Comparison of ENCODE assay signal across 17 mouse cellular contexts in the genomic region with DNA sequence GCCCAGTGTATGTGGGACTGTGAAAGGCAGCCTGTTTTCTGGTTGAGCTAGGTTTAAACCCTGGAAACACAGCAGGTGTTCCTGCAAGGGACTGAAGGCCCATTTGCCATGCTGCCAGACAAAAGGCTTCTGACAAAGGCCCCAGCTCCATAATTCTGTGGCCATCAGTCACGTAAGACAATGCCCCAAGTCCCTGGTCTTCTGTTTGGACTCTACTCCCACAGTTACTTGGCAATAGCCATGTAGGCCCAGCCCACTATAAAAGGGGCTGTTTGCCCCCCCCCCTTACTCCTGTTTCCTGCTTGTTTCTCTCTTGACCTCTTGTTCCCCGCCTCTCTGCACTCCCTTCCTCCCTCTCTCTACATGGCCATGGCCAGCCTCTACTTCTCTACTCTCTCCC.
DNase-seq lines count a peak whose midpoint lies in the region; ATAC-seq and TF ChIP-seq lines count a peak whose summit lies in the region.
"Had no signal": no experiment of that assay in that cellular context is flagged by ENCODE, and none has a peak within 500 bp of the region (broad histone marks: within the 10 kb centered on the region; RNA-seq: fewer than 3 reads in every experiment).

No protein-coding gene starts in this region.

- whole genome bisulfite sequencing in midbrain, embryonic 12.5 days, result 44% methylated on average over 2 of the region's 2 CpGs
- WGBS in midbrain, embryonic 16.5 days, result 40% methylated on average over 2 of the region's 2 CpGs
- 35% methylated on average over 2 of the region's 2 CpGs for WGBS in hindbrain, postnatal 0 days

- peak; percentile 78 for ATAC-seq in midbrain, embryonic 12.5 days (ENCODE audit: low FRiP score, low read depth)
- ATAC-seq in midbrain, embryonic 16.5 days, result no peak
- ATAC-seq in hindbrain, postnatal 0 days, result 0 out of 2 replicates have a peak, but pooled peaks have one; percentile 35
- ATAC-seq: forebrain, embryonic 14.5 days had no signal

- H3K27me3 ChIP-seq in midbrain, embryonic 12.5 days, result no peaks in the 10 kb centered on the region
- no peaks in the 10 kb centered on the region for H3K27me3 ChIP-seq in midbrain, embryonic 16.5 days (ENCODE audit: control insufficient read depth, insufficient read depth, low read depth, low read length)
- H3K27me3 ChIP-seq in hindbrain, postnatal 0 days (ENCODE audit: insufficient read depth, low read length), result no peaks in the 10 kb centered on the region
- H3K27me3 ChIP-seq: limb, embryonic 13.5 days; liver, embryonic 13.5 days had no signal

- H3K4me3 ChIP-seq in midbrain, embryonic 12.5 days, result no peak overlapping the region
- H3K4me3 ChIP-seq in midbrain, embryonic 16.5 days (ENCODE audit: low read depth, low read length), result no peak overlapping the region
- no peak overlapping the region for H3K4me3 ChIP-seq in hindbrain, postnatal 0 days (ENCODE audit: low read length)
- H3K4me3 ChIP-seq: limb, embryonic 13.5 days; liver, embryonic 13.5 days had no signal

- no peaks in the 10 kb centered on the region for H3K9me3 ChIP-seq in midbrain, embryonic 12.5 days
- H3K9me3 ChIP-seq in midbrain, embryonic 16.5 days (replicated peaks; ENCODE audit: control insufficient read depth, low read length, poor library complexity, severe bottlenecking), result no peaks in the 10 kb centered on the region
- no peaks in the 10 kb centered on the region for H3K9me3 ChIP-seq in hindbrain, postnatal 0 days (ENCODE audit: low read length)
- H3K9me3 ChIP-seq: limb, embryonic 13.5 days; liver, embryonic 13.5 days had no signal

- H3K9ac ChIP-seq in midbrain, embryonic 12.5 days (replicated peaks), result no peak overlapping the region
- H3K9ac ChIP-seq in midbrain, embryonic 16.5 days (ENCODE audit: low read depth, low read length), result no peak overlapping the region
- H3K9ac ChIP-seq in hindbrain, postnatal 0 days (replicated peaks; ENCODE audit: low read length), result no peak overlapping the region
- H3K9ac ChIP-seq: limb, embryonic 13.5 days; liver, embryonic 13.5 days; lung, embryonic 14.5 days had no signal

- TF ChIP-seq CTCF in hindbrain, postnatal 0 days (IDR thresholded peaks at IDR 0.05; ENCODE audit: low read depth), result no peak

- DNase-seq in embryo, embryonic 9.5 days (ENCODE audit: extremely low spot score), result peak; percentile 14
- no peak for DNase-seq in hindbrain, postnatal 0 days (ENCODE audit: low spot score)
- no peak for DNase-seq in thymus, postnatal 4 days
- no peak for DNase-seq in adrenal gland, postnatal 25 days
- DNase-seq in layer of hippocampus, postnatal 36 days, result no peak
- DNase-seq: cerebellum, adult 9-10 months; gastrocnemius, postnatal 36 days; kidney, adult 11 months; liver, embryonic 13.5 days; lung, embryonic 14.5 days; lung, postnatal 36 days; right cerebral cortex, postnatal 25 days had no signal

- H3K4me2 ChIP-seq in midbrain, embryonic 12.5 days (replicated peaks), result no peak overlapping the region
- H3K4me2 ChIP-seq in midbrain, embryonic 16.5 days (ENCODE audit: low read length), result no peak overlapping the region
- H3K4me2 ChIP-seq in hindbrain, postnatal 0 days (ENCODE audit: low read depth, low read length), result no peak overlapping the region
- H3K4me2 ChIP-seq: limb, embryonic 13.5 days; liver, embryonic 13.5 days; lung, embryonic 14.5 days had no signal

- no peaks in the 10 kb centered on the region; the same call in 1 of the 2 replicates for H3K4me1 ChIP-seq in midbrain, embryonic 12.5 days
- H3K4me1 ChIP-seq in midbrain, embryonic 16.5 days (ENCODE audit: control insufficient read depth, insufficient read depth, low read length), result peaks cover 2% of the 10 kb centered on the region; the same call in 1 of the 2 replicates
- H3K4me1 ChIP-seq in hindbrain, postnatal 0 days (ENCODE audit: insufficient read depth, low read length), result no peaks in the 10 kb centered on the region
- H3K4me1 ChIP-seq: liver, embryonic 13.5 days had no signal

- H3K27ac ChIP-seq in midbrain, embryonic 12.5 days (replicated peaks), result no peak overlapping the region
- H3K27ac ChIP-seq in midbrain, embryonic 16.5 days (ENCODE audit: low read length), result no peak overlapping the region
- no peak overlapping the region for H3K27ac ChIP-seq in hindbrain, postnatal 0 days
- H3K27ac ChIP-seq: kidney, postnatal 0 days; limb, embryonic 13.5 days; liver, embryonic 13.5 days had no signal

- H3K36me3 ChIP-seq in midbrain, embryonic 12.5 days, result no peaks in the 10 kb centered on the region
- H3K36me3 ChIP-seq in midbrain, embryonic 16.5 days (ENCODE audit: control insufficient read depth, insufficient read depth, low read length), result no peaks in the 10 kb centered on the region
- H3K36me3 ChIP-seq in hindbrain, postnatal 0 days (ENCODE audit: insufficient read depth, low read length), result no peaks in the 10 kb centered on the region
- H3K36me3 ChIP-seq: limb, embryonic 13.5 days; liver, embryonic 13.5 days had no signal
